Comparison of ENCODE assay signal across 12 mouse cellular contexts in genomic region chr10:51963671-51964070, GRCm38 (mm10). TPM values are rescaled to one million over a fixed set of nuclear protein-coding genes. Genes with fewer than 3 reads are reported as not detected.
"Had no signal": no experiment of that assay in that cellular context is flagged by ENCODE, and none has a peak within 500 bp of the region (broad histone marks: within the 10 kb centered on the region; RNA-seq: fewer than 3 reads in every experiment).

No protein-coding gene starts in this region.

- DNase-seq: kidney, postnatal 36 days; left cerebral cortex, postnatal 4 days; lung, adult 18-20 months; right cerebral cortex, postnatal 14 days; thymus, postnatal 4 days had no signal

- H3K27ac ChIP-seq: limb, embryonic 13.5 days; liver, embryonic 14.5 days; midbrain, embryonic 12.5 days; stomach, postnatal 0 days had no signal

- H3K27me3 ChIP-seq: limb, embryonic 13.5 days; midbrain, embryonic 12.5 days had no signal

- H3K4me3 ChIP-seq: limb, embryonic 13.5 days; midbrain, embryonic 12.5 days had no signal

- H3K4me1 ChIP-seq: limb, embryonic 13.5 days; midbrain, embryonic 12.5 days had no signal

- H3K9me3 ChIP-seq: limb, embryonic 13.5 days; midbrain, embryonic 12.5 days had no signal

- H3K36me3 ChIP-seq: limb, embryonic 13.5 days; midbrain, embryonic 12.5 days had no signal

RNA-seq across cellular contexts. Expression of gene Vgll2, which starts 58.6 kb away (rescaled TPM):
- total RNA-seq: left cerebral cortex, postnatal 4 days; liver, adult 2 months; megakaryocyte-erythroid progenitor cell, adult 5-6 weeks; midbrain, postnatal 0 days had no signal
- polyA plus RNA-seq: liver, adult 2 months had no signal
